Mouse (Mus musculus) stomach, postnatal 0 days (tissue): ENCODE measurements around the gene Gmnn.

Experiments
- CTCF ChIP-seq: IDR thresholded peaks from 2 replicates; pipeline ENCODE4 v1.5.1; 2016; ENCODE audit warnings: antibody characterized with exemption, low read depth, mild to moderate bottlenecking, moderate library complexity
- EP300 ChIP-seq: optimal IDR thresholded peaks from 2 replicates; pipeline ENCODE3; 2016; ENCODE audit warnings: antibody characterized with exemption

- no peak for TF ChIP-seq CTCF
- TF ChIP-seq EP300: no peak
These were observed 44.0 kb downstream of the Gmnn start for GRCm38 (mm10) chr13:24717677-24718076.
